Mouse (Mus musculus) Patski (cell line): ENCODE measurements at regions not wholly inside any gene's neighbourhood (a gene's known extent, or its start where the extent isn't known, plus 50 kb on each side); places are given as distances from the start of the nearest gene placed in this dataset.

ENCODE experiments used
- ATAC-seq: fragments of 100-300 bp; one replicate; pipeline ENCODE4 v1.8.0; 2021
- CTCF ChIA-PET: fragments of 350-600 bp; sonication (Branson Sonifier 250); formaldehyde crosslinking; loops from one replicate; lab custom pipeline; 2022; ENCODE audit warnings: inconsistent platforms; lab: Charles Lee
- POLR2A ChIA-PET: fragments of 350-600 bp; sonication (Branson Sonifier 250); formaldehyde crosslinking; loops from one replicate; lab custom pipeline; 2022; ENCODE audit warnings: antibody characterized with exemption, inconsistent platforms; lab: Charles Lee
- DNase-seq: peaks from one replicate; pipeline ENCODE4 v3.0.0-alpha.2; 2011; ENCODE audit warnings: low read depth, low spot score
- H3K27me3 ChIP-seq: fragments of 371-371 bp; one replicate; pipeline ENCODE4 v1.5.1; 2021
- CTCF ChIP-seq: fragments of 100-300 bp; IDR thresholded peaks from one replicate; pipeline ENCODE4 v1.5.1; 2021
- in situ Hi-C: fragments of 300-500 bp; cut with MboI; formaldehyde crosslinking; loops from 3 replicates; pipeline ENCODE4 v1.11.1; 2018; ENCODE audit warnings: low pct_unique_long_range_greater_than_20kb, mixed read lengths

GRCm38 (mm10) chr1:184503827-184504355 lies 228.5 kb downstream of the Hlx start:
- ChIA-PET POLR2A (no interaction called here), CTCF (no interaction called here)
- peaks cover 12% of the 10 kb centered on the region for H3K27me3 ChIP-seq
- in situ Hi-C loops = no loop called here
- TF ChIP-seq CTCF = no peak
- DNase-seq = no peak
- no peak for ATAC-seq

DNA sequence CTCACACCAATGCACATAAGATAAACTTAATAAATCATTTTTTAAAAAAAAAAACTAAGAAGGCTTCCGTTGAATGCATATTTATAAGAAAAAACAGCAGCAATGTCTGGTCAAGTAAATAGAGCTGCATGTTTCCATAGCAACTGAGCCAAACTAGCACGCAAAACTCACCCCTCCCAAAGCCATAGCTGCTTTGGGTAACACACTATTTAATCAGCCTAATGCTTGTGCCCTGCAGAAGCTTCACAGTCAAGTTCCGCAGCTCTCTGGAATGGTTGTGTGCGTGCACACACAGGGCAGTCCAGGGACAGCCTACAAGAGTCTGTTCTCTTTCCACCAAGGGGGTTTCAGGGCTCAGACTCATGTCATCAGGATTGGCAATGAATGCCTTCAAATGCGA lies 231.7 kb downstream of the Hlx start:
- in situ Hi-C loops = no loop called here
- TF ChIP-seq CTCF = no peak
- POLR2A ChIA-PET = no interaction called here
- no peak for ATAC-seq
- H3K27me3 ChIP-seq = peaks cover 12% of the 10 kb centered on the region
- DNase-seq = no peak
- CTCF ChIA-PET = no interaction called here

GRCm38 (mm10) chr1:184498909-184499525 lies 233.4 kb downstream of the Hlx start:
- H3K27me3 ChIP-seq = peaks cover 6% of the 10 kb centered on the region
- no peak for DNase-seq
- CTCF ChIA-PET = no interaction called here
- in situ Hi-C loops = loop anchor here (10.0 kb wide), 1 partner anchor 246 kb away; no protein-coding TSS in a partner anchor
- POLR2A ChIA-PET = no interaction called here
- TF ChIP-seq CTCF = no peak
- ATAC-seq = no peak

GRCm38 (mm10) chr1:184497007-184497406 lies 235.4 kb downstream of the Hlx start:
- ChIA-PET CTCF (no interaction called here), POLR2A (no interaction called here)
- no peak for ATAC-seq
- in situ Hi-C loops = loop anchor here (10.0 kb wide), 1 partner anchor 248 kb away; no protein-coding TSS in a partner anchor
- no peak for TF ChIP-seq CTCF
- DNase-seq = no peak
- H3K27me3 ChIP-seq = peaks cover 2% of the 10 kb centered on the region

- POLR2A ChIA-PET = no interaction called here
- in situ Hi-C loops = loop anchor here (10.0 kb wide), 1 partner anchor 251 kb away; no protein-coding TSS in a partner anchor
Measured at GRCm38 (mm10) chr1:184493811-184494210, 238.6 kb downstream of the Hlx start.

GRCm38 (mm10) chr1:184492115-184492514 lies 240.3 kb downstream of the Hlx start:
- no peak for ATAC-seq
- ChIA-PET CTCF (interaction anchor here (0.7 to 1.6 kb wide), 7 partner anchors 10 to 252 kb away, joined by 3 to 5 read pairs (median 3); no protein-coding TSS in a partner anchor), POLR2A (interaction anchor here (1.1 kb wide), 1 partner anchor 10 kb away, joined by 3 read pairs; no protein-coding TSS in a partner anchor)
- in situ Hi-C loops = loop anchor here (10.0 kb wide), 1 partner anchor 253 kb away; no protein-coding TSS in a partner anchor
- peak; percentile 74 for TF ChIP-seq CTCF
- no peaks in the 10 kb centered on the region for H3K27me3 ChIP-seq
- no peak for DNase-seq

More at GRCm38 (mm10) chr1:184493811-184494210, 238.6 kb downstream of the Hlx start:
- no peak for ATAC-seq
- TF ChIP-seq CTCF = no peak
- no peaks in the 10 kb centered on the region for H3K27me3 ChIP-seq
- CTCF ChIA-PET = interaction anchor here (0.6 to 1.9 kb wide), 2 partner anchors 9 to 11 kb away, joined by 3 to 6 read pairs; no protein-coding TSS in a partner anchor
- DNase-seq = no peak

- POLR2A ChIA-PET = interaction anchor here (0.9 kb wide), 1 partner anchor 241 kb away, joined by 4 read pairs; the partner anchor contains the start of gene Hlx
- DNase-seq = no peak
- TF ChIP-seq CTCF = no peak
- peaks cover 8% of the 10 kb centered on the region for H3K27me3 ChIP-seq
- ATAC-seq = no peak
- in situ Hi-C loops = loop anchor here (10.0 kb wide), 1 partner anchor 254 kb away; no protein-coding TSS in a partner anchor
- CTCF ChIA-PET = interaction anchor here (0.8 to 1.6 kb wide), 4 partner anchors 9 to 253 kb away, joined by 3 to 5 read pairs (median 3); no protein-coding TSS in a partner anchor
Measured at GRCm38 (mm10) chr1:184491252-184491651, 241.2 kb downstream of the Hlx start.

GRCm38 (mm10) chr1:184487409-184487808 lies 245.0 kb downstream of the Hlx start:
- in situ Hi-C loops = no loop called here
- no peak for TF ChIP-seq CTCF
- DNase-seq (no peak), ATAC-seq (no peak)
- ChIA-PET POLR2A (no interaction called here), CTCF (no interaction called here)
- peaks cover 23% of the 10 kb centered on the region for H3K27me3 ChIP-seq

DNA sequence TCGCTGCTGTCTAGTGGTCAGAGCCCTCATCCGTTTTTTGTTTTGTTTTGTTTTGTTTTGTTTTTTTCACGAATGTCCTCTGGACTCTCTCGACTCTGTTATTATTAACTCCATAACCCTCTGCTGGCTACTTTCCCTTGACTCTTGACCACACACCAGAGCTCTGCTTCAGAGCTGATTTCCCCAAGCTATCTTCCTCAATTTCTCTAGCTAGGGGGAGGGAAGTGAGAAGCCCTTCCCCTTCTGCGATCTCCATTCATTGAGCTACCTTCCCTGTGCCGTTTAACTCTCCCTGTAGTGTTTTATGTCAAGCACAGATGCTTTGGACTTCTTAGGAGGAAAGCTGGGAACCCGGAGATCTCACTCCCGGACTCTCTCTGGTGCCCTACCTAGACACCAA lies 247.6 kb downstream of the Hlx start:
- ATAC-seq (no peak), DNase-seq (no peak)
- in situ Hi-C loops = no loop called here
- no peak for TF ChIP-seq CTCF
- ChIA-PET POLR2A (no interaction called here), CTCF (interaction anchor here (1.3 kb wide), 1 partner anchor 8 kb away, joined by 6 read pairs; no protein-coding TSS in a partner anchor)
- peaks cover 23% of the 10 kb centered on the region for H3K27me3 ChIP-seq

DNA sequence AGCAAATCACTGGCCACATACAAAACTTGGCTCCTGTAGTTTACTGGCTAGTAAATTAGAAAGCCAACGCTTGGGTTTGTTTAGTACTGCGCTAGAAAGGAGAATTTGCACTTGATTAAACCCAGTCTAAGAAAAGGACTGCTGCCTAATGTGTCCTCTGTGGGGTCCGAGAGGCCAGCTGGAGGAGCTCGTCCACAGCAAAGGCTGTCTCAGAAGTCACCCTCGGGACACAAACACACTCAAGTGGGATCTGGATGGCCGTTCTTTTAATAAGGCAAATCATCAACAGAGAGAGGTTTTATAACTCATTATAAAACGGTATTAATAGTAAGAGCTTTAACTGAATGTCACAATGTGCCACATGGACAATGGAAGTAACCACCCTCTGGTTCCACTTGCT lies 249.0 kb downstream of the Hlx start:
- ChIA-PET CTCF (interaction anchor here (1.0 kb wide), 1 partner anchor 59 kb away, joined by 3 read pairs; no protein-coding TSS in a partner anchor), POLR2A (interaction anchor here (0.6 kb wide), 1 partner anchor 305 kb away, joined by 4 read pairs; no protein-coding TSS in a partner anchor)
- DNase-seq = no peak
- in situ Hi-C loops = no loop called here
- ATAC-seq = no peak
- no peak for TF ChIP-seq CTCF
- peaks cover 23% of the 10 kb centered on the region for H3K27me3 ChIP-seq
